Mouse (Mus musculus) limb, embryonic 15.5 days (tissue): ENCODE measurements around the gene Enpp1. TPM values are rescaled to one million over a fixed set of nuclear protein-coding genes. Genes with fewer than 3 reads are reported as not detected.
A peak's percentile ranks its signal among the peaks of the same experiment; 100 is the strongest.

ENCODE experiments used
- ATAC-seq: fragments of 200-750 bp; cut with Nextera tagmentation; 2 replicates; pipeline ENCODE4 v1.8.0; 2017; ENCODE audit warnings: low read depth, moderate TSS enrichment; ENCODE audit not compliant: insufficient number of reproducible peaks, low FRiP score, low TSS enrichment
- H3K27ac ChIP-seq: fragments of 300-500 bp; sonication (generic); 2 replicates; pipeline ENCODE4 v1.5.1; 2015; ENCODE audit warnings: moderate library complexity, mild to moderate bottlenecking, inconsistent platforms
- H3K27me3 ChIP-seq: fragments of 300-500 bp; sonication (generic); 2 replicates; pipeline ENCODE4 v1.6.1; 2015; ENCODE audit warnings: inconsistent platforms
- H3K36me3 ChIP-seq: fragments of 300-500 bp; sonication (generic); 2 replicates; pipeline ENCODE4 v1.6.1; 2015; ENCODE audit warnings: inconsistent platforms
- H3K4me1 ChIP-seq: fragments of 300-500 bp; sonication (generic); 2 replicates; pipeline ENCODE4 v1.6.1; 2015; ENCODE audit warnings: inconsistent platforms
- H3K4me2 ChIP-seq: fragments of 300-500 bp; sonication (generic); 2 replicates; pipeline ENCODE4 v1.6.1; 2015; ENCODE audit warnings: mild to moderate bottlenecking, inconsistent platforms
- H3K4me3 ChIP-seq: fragments of 300-500 bp; sonication (generic); 2 replicates; pipeline ENCODE4 v1.5.1; 2015; ENCODE audit warnings: mild to moderate bottlenecking, inconsistent platforms
- H3K9ac ChIP-seq: fragments of 300-500 bp; sonication (generic); 2 replicates; pipeline ENCODE4 v1.6.1; 2015; ENCODE audit warnings: inconsistent platforms
- H3K9me3 ChIP-seq: fragments of 300-500 bp; sonication (generic); 2 replicates; pipeline ENCODE4 v1.6.1; 2016; ENCODE audit warnings: inconsistent platforms
- WGBS: fragments of 180-500 bp; shearing (Covaris S2); methylation state at CpG from one replicate; pipeline ENCODE4 v1.1.7; 2015; 5-methylcytosine and 5-hydroxymethylcytosine counted together
- polyA plus RNA-seq: library from polyadenylated mRNA; unstranded; fragments of >200 nt; fragmentation: Nextera tagmentation; extraction: Ambion mirVana; gene quantifications from 2 replicates; pipeline ENCODE4 v1.2.1, GENCODE M21; 2015

The Enpp1 gene
- 9.4 and 10.9 TPM in 2 replicates for polyA plus RNA-seq

- Histone ChIP-seq H3K9ac (peak within 1 kb of the TSS; percentile 57), H3K9me3 (no peaks in the 10 kb centered on the region), H3K27ac (peak within 1 kb of the TSS; percentile 59), H3K4me1 (peaks cover 13% of the 10 kb centered on the region; the same call in 1 of the 2 replicates), H3K4me3 (peak within 1 kb of the TSS; percentile 66), H3K4me2 (peak within 1 kb of the TSS; percentile 91), H3K27me3 (no peaks in the 10 kb centered on the region), H3K36me3 (no peaks in the 10 kb centered on the region)
- ATAC-seq: peak; percentile 76
- under 1% methylated on average over 75 of the region's 79 CpGs for WGBS
Observed at GRCm38 (mm10) chr10:24711480-24712366, at the start of gene Enpp1. Gene Enpp1 (minus strand): TSS chr10:24712159.

- no peak overlapping the region for H3K9ac ChIP-seq
- H3K4me1 ChIP-seq: peaks cover 9% of the 10 kb centered on the region; the same call in 1 of the 2 replicates
- H3K36me3 ChIP-seq: no peaks in the 10 kb centered on the region
- no peak overlapping the region for H3K27ac ChIP-seq
- H3K4me2 ChIP-seq: no peak overlapping the region
- ATAC-seq: no peak
- H3K9me3 ChIP-seq: no peaks in the 10 kb centered on the region
- H3K27me3 ChIP-seq: no peaks in the 10 kb centered on the region
- no peak overlapping the region for H3K4me3 ChIP-seq
- WGBS: 64% methylated on average over 8 of the region's 8 CpGs
Observed at GRCm38 (mm10) chr10:24758326-24758915, 46.5 kb upstream of the Enpp1 start.

- Histone ChIP-seq H3K4me3 (peak overlapping the region; percentile 32; the same call in 1 of the 2 replicates), H3K27ac (peak overlapping the region; percentile 69), H3K4me2 (peak overlapping the region; percentile 42), H3K36me3 (no peaks in the 10 kb centered on the region), H3K9me3 (no peaks in the 10 kb centered on the region), H3K4me1 (peaks cover 9% of the 10 kb centered on the region; the same call in 1 of the 2 replicates), H3K9ac (no peak overlapping the region), H3K27me3 (no peaks in the 10 kb centered on the region)
- 51% methylated on average over 9 of the region's 9 CpGs for WGBS
- ATAC-seq: no peak
Observed at GRCm38 (mm10) chr10:24754874-24755540, 43.0 kb upstream of the Enpp1 start.

GRCm38 (mm10) chr10:24754251-24754835 is 42.4 kb upstream of the Enpp1 start:
- H3K4me2 ChIP-seq: peak overlapping the region; percentile 42
- H3K36me3 ChIP-seq: no peaks in the 10 kb centered on the region
- peak overlapping the region; percentile 32 for H3K4me3 ChIP-seq
- no peak for ATAC-seq
- peaks cover 9% of the 10 kb centered on the region; the same call in 1 of the 2 replicates for H3K4me1 ChIP-seq
- H3K27ac ChIP-seq: peak overlapping the region; percentile 69
- no peaks in the 10 kb centered on the region for H3K27me3 ChIP-seq
- no peak overlapping the region for H3K9ac ChIP-seq
- no peaks in the 10 kb centered on the region for H3K9me3 ChIP-seq
- WGBS: 40% methylated on average over 11 of the region's 11 CpGs

GRCm38 (mm10) chr10:24753536-24754250 is 41.7 kb upstream of the Enpp1 start:
- no peak overlapping the region for H3K9ac ChIP-seq
- peak overlapping the region; percentile 32; the same call in 1 of the 2 replicates for H3K4me3 ChIP-seq
- H3K27ac ChIP-seq: peak overlapping the region; percentile 69
- H3K4me2 ChIP-seq: peak overlapping the region; percentile 42; the same call in 1 of the 2 replicates
- H3K9me3 ChIP-seq: no peaks in the 10 kb centered on the region
- H3K27me3 ChIP-seq: no peaks in the 10 kb centered on the region
- H3K4me1 ChIP-seq: peaks cover 9% of the 10 kb centered on the region; the same call in 1 of the 2 replicates
- no peak for ATAC-seq
- H3K36me3 ChIP-seq: no peaks in the 10 kb centered on the region
- 61% methylated on average over 16 of the region's 16 CpGs for WGBS

- Histone ChIP-seq H3K36me3 (no peaks in the 10 kb centered on the region), H3K9me3 (no peaks in the 10 kb centered on the region), H3K27me3 (no peaks in the 10 kb centered on the region), H3K4me2 (peak overlapping the region; percentile 17; the same call in 1 of the 2 replicates), H3K27ac (peak overlapping the region; percentile 59), H3K4me3 (no peak overlapping the region), H3K9ac (no peak overlapping the region), H3K4me1 (0 out of 2 replicates have a peak, but pooled peaks cover 9% of the 10 kb centered on the region)
- ATAC-seq: peak; percentile 71
- WGBS: 39% methylated on average over 12 of the region's 13 CpGs
Observed at GRCm38 (mm10) chr10:24742950-24743487, 31.1 kb upstream of the Enpp1 start.

- no peak for ATAC-seq
- WGBS: 57% methylated on average over 7 of the region's 7 CpGs
- no peaks in the 10 kb centered on the region for H3K9me3 ChIP-seq
Observed at GRCm38 (mm10) chr10:24741229-24742198, 29.6 kb upstream of the Enpp1 start.

GRCm38 (mm10) chr10:24739171-24739570 is 27.2 kb upstream of the Enpp1 start:
- Histone ChIP-seq H3K9ac (no peak overlapping the region), H3K4me3 (no peak overlapping the region), H3K27ac (peak overlapping the region; percentile 43), H3K9me3 (no peaks in the 10 kb centered on the region), H3K4me1 (0 out of 2 replicates have a peak, but pooled peaks cover 9% of the 10 kb centered on the region), H3K36me3 (no peaks in the 10 kb centered on the region), H3K27me3 (no peaks in the 10 kb centered on the region), H3K4me2 (no peak overlapping the region)
- ATAC-seq: no peak
- 65% methylated on average over 2 of the region's 2 CpGs for WGBS

More at GRCm38 (mm10) chr10:24741229-24742198, 29.6 kb upstream of the Enpp1 start:
- Histone ChIP-seq H3K27me3 (no peaks in the 10 kb centered on the region), H3K9ac (no peak overlapping the region), H3K4me2 (no peak overlapping the region), H3K27ac (no peak overlapping the region), H3K4me1 (0 out of 2 replicates have a peak, but pooled peaks cover 9% of the 10 kb centered on the region), H3K36me3 (no peaks in the 10 kb centered on the region), H3K4me3 (no peak overlapping the region)

- H3K36me3 ChIP-seq: no peaks in the 10 kb centered on the region
- H3K9me3 ChIP-seq: no peaks in the 10 kb centered on the region
- WGBS: 62% methylated on average over 2 of the region's 2 CpGs
- H3K27me3 ChIP-seq: no peaks in the 10 kb centered on the region
- no peak overlapping the region for H3K4me3 ChIP-seq
- H3K4me1 ChIP-seq: 0 out of 2 replicates have a peak, but pooled peaks cover 7% of the 10 kb centered on the region
- ATAC-seq: no peak
- no peak overlapping the region for H3K9ac ChIP-seq
- no peak overlapping the region for H3K4me2 ChIP-seq
- no peak overlapping the region for H3K27ac ChIP-seq
Observed at GRCm38 (mm10) chr10:24738456-24738855, 26.5 kb upstream of the Enpp1 start.
